Mouse (Mus musculus) liver, adult 2 months (tissue): ENCODE data around the gene Ovca2. TPM values are rescaled to one million over a fixed set of nuclear protein-coding genes. Genes with fewer than 3 reads are reported as not detected.

Source experiments
- DNase-seq: peaks from one replicate; pipeline ENCODE4 v3.0.0-alpha.2; 2011; ENCODE audit warnings: low read depth, low spot score; ENCODE audit errors: extremely low read depth
- H3K27ac ChIP-seq: fragments of 200-500 bp; replicated peaks from 2 replicates; pipeline ENCODE4 v1.5.1; 2012; ENCODE audit warnings: low read depth, mild to moderate bottlenecking, control low read depth, inconsistent platforms, low read length; ENCODE audit not compliant: insufficient read depth
- H3K27me3 ChIP-seq: fragments of 200-500 bp; 2 replicates; pipeline ENCODE4 v1.6.1; 2012; ENCODE audit warnings: mild to moderate bottlenecking, moderate library complexity, low read length, inconsistent platforms; ENCODE audit not compliant: control insufficient read depth, insufficient read depth
- H3K36me3 ChIP-seq: fragments of 200-500 bp; 2 replicates; pipeline ENCODE4 v1.6.1; 2012; ENCODE audit warnings: low read length, inconsistent platforms; ENCODE audit not compliant: control insufficient read depth, insufficient read depth
- H3K4me1 ChIP-seq: fragments of 200-500 bp; 2 replicates; pipeline ENCODE4 v1.6.1; 2011; ENCODE audit warnings: low read length; ENCODE audit not compliant: control insufficient read depth, insufficient read depth
- H3K4me3 ChIP-seq: fragments of 200-500 bp; 2 replicates; pipeline ENCODE4 v1.5.1; 2011; ENCODE audit warnings: low read depth, mild to moderate bottlenecking, control low read depth, low read length, moderate library complexity; ENCODE audit not compliant: insufficient read depth
- H3K79me2 ChIP-seq: fragments of 200-500 bp; 2 replicates; pipeline ENCODE4 v1.6.1; 2012; ENCODE audit warnings: inconsistent platforms, mild to moderate bottlenecking, low read length, moderate library complexity; ENCODE audit not compliant: control insufficient read depth, insufficient read depth
- H3K9ac ChIP-seq: fragments of 200-500 bp; 2 replicates; pipeline ENCODE4 v1.6.1; 2012; ENCODE audit warnings: low read depth, mild to moderate bottlenecking, control low read depth, inconsistent platforms, low read length
- CTCF ChIP-seq: fragments of 200-500 bp; IDR thresholded peaks from 2 replicates; pipeline ENCODE4 v1.5.1; 2011; ENCODE audit warnings: low read depth, low read length, control low read depth
- POLR2A ChIP-seq: fragments of 200-500 bp; IDR thresholded peaks from 2 replicates; pipeline ENCODE4 v1.6.1; 2011; ENCODE audit warnings: low read length, control low read depth; ENCODE audit not compliant: insufficient read depth; ENCODE audit errors: extremely low read depth
- WGBS: fragments of 180-500 bp; shearing (Covaris S2); methylation state at CpG from one replicate; pipeline ENCODE4 v1.1.7; 2018; 5-methylcytosine and 5-hydroxymethylcytosine counted together
- polyA plus RNA-seq: library from polyadenylated mRNA; depleted of rRNA; stranded (reverse); fragments of >200 nt; gene quantifications from 2 replicates; pipeline ENCODE4 v1.2.3, GENCODE M21; 2012
- total RNA-seq: library from RNA; depleted of rRNA; stranded (reverse); fragments of >200 nt; gene quantifications from 2 replicates; pipeline ENCODE4 v1.2.3, GENCODE M21; 2014

Gene Ovca2
- total and polyA plus RNA-seq, 2 experiments: 5.7 to 6.7 TPM

GRCm38 (mm10) chr11:75139122-75139963 lies 39.3 kb downstream of the Ovca2 start:
- DNase-seq: peak; percentile 28
- no peaks in the 10 kb centered on the region for H3K27me3 ChIP-seq
- peaks cover 25% of the 10 kb centered on the region for H3K4me1 ChIP-seq
- H3K36me3 ChIP-seq: peaks cover 10% of the 10 kb centered on the region
- 70% methylated on average over 11 of the region's 11 CpGs for WGBS
- no peak overlapping the region for H3K4me3 ChIP-seq
- H3K27ac ChIP-seq: peak overlapping the region; percentile 80
- H3K9ac ChIP-seq: no peak overlapping the region
- TF ChIP-seq POLR2A (no peak), CTCF (no peak)
- H3K79me2 ChIP-seq: no peaks in the 10 kb centered on the region

GRCm38 (mm10) chr11:75136666-75137398 lies 41.8 kb downstream of the Ovca2 start:
- 21% methylated on average over 5 of the region's 5 CpGs for WGBS
- peak; percentile 58 for DNase-seq
- no peaks in the 10 kb centered on the region for H3K27me3 ChIP-seq
- no peak overlapping the region for H3K9ac ChIP-seq
- peak overlapping the region; percentile 25 for H3K27ac ChIP-seq
- H3K4me1 ChIP-seq: peaks cover 25% of the 10 kb centered on the region
- H3K4me3 ChIP-seq: no peak overlapping the region
- no peaks in the 10 kb centered on the region for H3K36me3 ChIP-seq
- TF ChIP-seq CTCF (no peak), POLR2A (no peak)
- H3K79me2 ChIP-seq: no peaks in the 10 kb centered on the region

GRCm38 (mm10) chr11:75135358-75135757 lies 43.3 kb downstream of the Ovca2 start:
- H3K27ac ChIP-seq: no peak overlapping the region
- no peak overlapping the region for H3K4me3 ChIP-seq
- H3K27me3 ChIP-seq: no peaks in the 10 kb centered on the region
- no peak overlapping the region for H3K9ac ChIP-seq
- no peak for TF ChIP-seq CTCF
- DNase-seq: peak; percentile 71
- 60% methylated on average over 4 of the region's 4 CpGs for WGBS
- no peaks in the 10 kb centered on the region for H3K36me3 ChIP-seq
- H3K79me2 ChIP-seq: no peaks in the 10 kb centered on the region
- peaks cover 23% of the 10 kb centered on the region for H3K4me1 ChIP-seq

GRCm38 (mm10) chr11:75134485-75135068 lies 44.1 kb downstream of the Ovca2 start:
- 73% methylated on average over 5 of the region's 5 CpGs for WGBS
- DNase-seq: no peak
- H3K27ac ChIP-seq: no peak overlapping the region
- TF ChIP-seq CTCF (no peak), POLR2A (no peak)
- no peaks in the 10 kb centered on the region for H3K36me3 ChIP-seq
- no peak overlapping the region for H3K9ac ChIP-seq
- H3K79me2 ChIP-seq: no peaks in the 10 kb centered on the region
- H3K4me3 ChIP-seq: no peak overlapping the region
- peaks cover 19% of the 10 kb centered on the region for H3K4me1 ChIP-seq
- no peaks in the 10 kb centered on the region for H3K27me3 ChIP-seq

- H3K4me1 ChIP-seq: peaks cover 19% of the 10 kb centered on the region
- WGBS: 68% methylated on average over 2 of the region's 2 CpGs
- no peak overlapping the region for H3K9ac ChIP-seq
- H3K27ac ChIP-seq: peak overlapping the region; percentile 37
- TF ChIP-seq POLR2A (no peak), CTCF (no peak)
- no peaks in the 10 kb centered on the region for H3K36me3 ChIP-seq
- no peak for DNase-seq
- H3K79me2 ChIP-seq: no peaks in the 10 kb centered on the region
- no peaks in the 10 kb centered on the region for H3K27me3 ChIP-seq
- no peak overlapping the region for H3K4me3 ChIP-seq
These were observed 44.7 kb downstream of the Ovca2 start for GRCm38 (mm10) chr11:75133951-75134350.

GRCm38 (mm10) chr11:75133391-75133790 lies 45.2 kb downstream of the Ovca2 start:
- TF ChIP-seq POLR2A (no peak), CTCF (no peak)
- no peaks in the 10 kb centered on the region for H3K27me3 ChIP-seq
- peaks cover 16% of the 10 kb centered on the region for H3K4me1 ChIP-seq
- H3K4me3 ChIP-seq: no peak overlapping the region
- no peak overlapping the region for H3K9ac ChIP-seq
- no peak for DNase-seq
- H3K27ac ChIP-seq: peak overlapping the region; percentile 37
- H3K36me3 ChIP-seq: no peaks in the 10 kb centered on the region
- H3K79me2 ChIP-seq: no peaks in the 10 kb centered on the region
- WGBS: 90% methylated on average over 5 of the region's 5 CpGs
